Mouse (Mus musculus): Measurements from ENCODE around the gene D230025D16Rik. TPM values are rescaled to one million over a fixed set of nuclear protein-coding genes. Genes with fewer than 3 reads are reported as not detected.

D230025D16Rik gene
- polyA plus RNA-seq, 1 experiment from 2014 or later = 21.8 TPM

DNA sequence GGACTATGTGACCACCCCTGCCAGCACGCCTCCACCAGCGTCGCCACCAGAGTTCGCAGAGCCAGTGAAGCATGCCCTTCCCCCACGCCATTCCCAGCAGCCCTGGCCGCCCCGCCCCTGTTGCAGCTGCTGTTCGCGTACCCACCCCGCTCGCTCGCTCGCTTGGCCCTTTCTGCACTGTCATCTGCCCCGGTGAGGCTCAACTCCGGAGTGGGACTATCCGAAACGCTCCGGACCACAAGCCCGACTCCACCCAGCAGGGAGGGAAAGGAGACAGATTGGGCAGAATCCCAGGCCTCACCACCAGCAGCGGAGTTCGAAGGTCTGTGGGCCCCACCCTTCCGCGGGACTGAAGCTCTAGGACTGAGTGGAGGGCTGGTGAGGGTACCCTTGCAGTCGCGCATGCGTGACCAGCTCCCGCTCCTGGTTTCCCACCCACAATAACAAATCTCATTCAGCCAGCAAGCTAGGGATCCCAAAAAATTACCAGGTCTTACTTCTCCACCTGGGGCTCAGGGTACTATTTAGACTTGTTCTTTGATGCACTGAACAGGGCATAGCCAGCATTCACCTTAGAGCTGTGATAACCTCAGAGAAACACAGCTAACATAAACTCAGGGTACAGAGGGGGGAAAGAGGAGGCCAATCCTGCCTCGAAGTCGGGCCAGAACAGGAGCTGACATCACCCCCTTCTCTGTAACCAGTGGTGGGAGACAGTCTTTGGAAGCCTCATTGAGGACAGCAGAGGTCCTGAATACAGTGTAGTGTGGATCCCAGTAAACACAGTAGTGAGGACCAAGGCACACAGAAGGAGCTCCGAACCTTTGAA, 51.6 kb downstream of the D230025D16Rik start:
- Histone ChIP-seq H3K9ac (peak overlapping the region; percentile 38), H3K4me1 (replicated peaks) (peaks cover 22% of the 10 kb centered on the region), H3K36me3 (no peaks in the 10 kb centered on the region), H3K4me2 (replicated peaks) (peak overlapping the region; percentile 84), H3K9me3 (no peaks in the 10 kb centered on the region), H3K27ac (no peak overlapping the region), H3K27me3 (replicated peaks) (peaks cover 76% of the 10 kb centered on the region), H3K4me3 (replicated peaks) (peak overlapping the region; percentile 43)
- peak; percentile 67 for ATAC-seq
- whole genome bisulfite sequencing = 3% methylated on average over 30 of the region's 30 CpGs

DNA sequence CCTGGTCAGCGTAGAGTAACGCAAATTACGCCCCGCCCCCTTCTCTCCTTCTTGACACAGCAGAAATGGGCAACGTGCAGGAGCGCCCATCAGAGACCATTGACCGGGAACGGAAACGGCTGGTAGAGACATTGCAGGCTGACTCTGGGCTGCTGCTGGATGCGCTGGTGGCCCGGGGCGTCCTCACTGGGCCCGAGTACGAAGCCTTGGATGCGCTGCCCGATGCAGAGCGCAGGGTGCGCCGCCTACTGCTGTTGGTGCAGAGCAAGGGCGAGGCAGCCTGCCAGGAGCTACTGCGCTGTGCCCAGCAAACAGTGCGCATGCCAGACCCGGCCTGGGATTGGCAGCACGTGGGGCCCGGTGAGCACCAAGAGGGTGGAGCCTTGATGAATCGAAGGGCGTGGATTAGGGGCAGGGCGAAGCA, 54.0 kb downstream of the D230025D16Rik start:
- Histone ChIP-seq H3K4me1 (replicated peaks) (peaks cover 22% of the 10 kb centered on the region), H3K9ac (no peak overlapping the region), H3K36me3 (no peaks in the 10 kb centered on the region), H3K27me3 (replicated peaks) (peaks cover 59% of the 10 kb centered on the region), H3K27ac (no peak overlapping the region), H3K9me3 (no peaks in the 10 kb centered on the region), H3K4me3 (replicated peaks) (peak overlapping the region; percentile 15), H3K4me2 (replicated peaks) (peak overlapping the region; percentile 63)
- 3% methylated on average over 28 of the region's 28 CpGs for WGBS
- peak; percentile 63 for ATAC-seq

DNA sequence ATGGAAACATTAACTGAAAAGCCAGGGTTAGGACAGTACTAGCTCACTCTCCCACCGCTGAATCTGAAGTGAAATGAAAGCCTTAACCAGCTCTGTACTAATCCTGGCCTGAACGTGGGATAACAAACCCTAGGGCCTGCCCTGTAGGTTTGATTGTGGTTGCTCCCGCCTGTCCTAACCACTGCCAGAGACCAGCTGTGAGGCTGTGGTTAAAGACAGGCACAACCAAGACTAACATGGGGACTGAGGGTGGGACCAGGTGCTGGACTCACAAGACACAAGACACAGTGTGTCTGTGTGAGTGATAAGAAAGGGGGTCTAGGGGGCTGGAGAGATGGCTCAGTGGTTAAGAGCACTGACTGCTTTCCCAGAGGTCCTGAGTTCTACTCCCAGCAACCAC, 55.6 kb downstream of the D230025D16Rik start:
- H3K27me3 ChIP-seq (replicated peaks) = peaks cover 43% of the 10 kb centered on the region
- H3K4me3 ChIP-seq (replicated peaks) = no peak overlapping the region
- no peak overlapping the region for H3K9ac ChIP-seq
- H3K27ac ChIP-seq = no peak overlapping the region
- ATAC-seq = no peak
- WGBS = 72% methylated on average over 3 of the region's 3 CpGs
- H3K4me2 ChIP-seq (replicated peaks) = no peak overlapping the region
- H3K4me1 ChIP-seq (replicated peaks) = peaks cover 19% of the 10 kb centered on the region
- no peaks in the 10 kb centered on the region for H3K36me3 ChIP-seq
- H3K9me3 ChIP-seq = no peaks in the 10 kb centered on the region

DNA sequence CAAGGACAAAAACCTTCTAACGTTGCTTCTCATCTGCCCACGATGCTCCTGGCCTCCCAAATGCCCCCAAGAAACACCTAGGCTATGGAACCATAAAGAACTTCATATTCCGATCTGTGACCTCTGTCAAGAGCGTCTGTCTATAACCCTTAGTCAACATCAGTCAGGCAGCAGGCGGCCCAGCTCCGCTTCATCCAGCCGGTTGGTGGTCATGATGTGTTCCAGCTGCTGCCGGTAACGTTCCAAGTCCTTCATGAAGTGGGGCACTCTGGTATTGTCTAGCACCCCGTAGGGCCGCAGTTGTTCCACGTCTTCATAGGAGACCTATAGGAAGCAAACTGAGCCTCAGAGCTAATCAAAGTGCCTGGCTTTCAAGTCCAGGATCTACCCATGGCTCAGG, 56.9 kb downstream of the D230025D16Rik start:
- Histone ChIP-seq H3K4me3 (replicated peaks) (no peak overlapping the region), H3K9ac (no peak overlapping the region), H3K36me3 (no peaks in the 10 kb centered on the region), H3K27ac (no peak overlapping the region), H3K4me2 (replicated peaks) (no peak overlapping the region), H3K27me3 (replicated peaks) (peaks cover 32% of the 10 kb centered on the region), H3K4me1 (replicated peaks) (peaks cover 10% of the 10 kb centered on the region), H3K9me3 (no peaks in the 10 kb centered on the region)
- no peak for ATAC-seq
- WGBS = 91% methylated on average over 12 of the region's 12 CpGs

DNA sequence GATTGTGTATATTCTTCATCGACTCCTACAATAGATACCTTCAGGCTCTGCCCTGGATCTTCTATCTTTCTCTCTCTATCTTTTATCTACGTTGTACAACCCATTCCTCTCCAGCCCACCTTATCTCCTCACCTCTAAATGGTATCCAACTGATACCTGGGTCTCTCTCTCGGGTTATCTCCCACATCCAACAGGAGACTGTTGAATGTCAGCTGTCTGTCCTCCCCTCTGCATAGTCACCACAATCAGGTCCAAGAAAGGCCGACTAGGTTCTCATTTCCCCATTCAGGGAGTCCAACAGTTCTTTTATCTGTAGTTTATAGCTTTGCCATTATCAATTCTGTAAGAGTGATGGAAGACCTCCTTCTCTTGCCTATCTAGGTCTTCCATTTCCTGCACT, 57.3 kb downstream of the D230025D16Rik start:
- Histone ChIP-seq H3K27ac (no peak overlapping the region), H3K4me2 (replicated peaks) (no peak overlapping the region), H3K4me1 (replicated peaks) (peaks cover 10% of the 10 kb centered on the region), H3K4me3 (replicated peaks) (no peak overlapping the region), H3K27me3 (replicated peaks) (peaks cover 28% of the 10 kb centered on the region), H3K36me3 (no peaks in the 10 kb centered on the region), H3K9ac (no peak overlapping the region), H3K9me3 (no peaks in the 10 kb centered on the region)
- WGBS = 87% methylated on average over 4 of the region's 4 CpGs
- ATAC-seq = no peak

DNA sequence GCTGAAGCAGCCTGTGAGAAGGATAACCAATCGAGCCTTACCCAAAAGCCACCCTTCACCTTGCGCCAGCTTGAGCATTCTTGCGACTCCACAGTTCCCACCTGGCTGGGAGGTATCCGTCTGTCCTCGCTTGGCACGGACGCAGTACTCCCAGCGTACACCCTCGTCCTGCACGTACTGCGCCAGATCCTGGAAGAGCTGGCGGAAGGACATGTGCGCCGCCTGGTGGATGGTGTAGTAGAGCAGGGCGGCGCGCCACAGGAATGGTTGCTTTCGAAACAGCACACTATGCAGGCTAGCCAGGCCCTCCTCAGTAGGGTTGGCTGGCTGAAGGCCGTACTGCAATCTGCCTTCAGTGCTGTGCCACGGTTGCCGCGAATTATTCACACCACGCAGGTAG, 58.1 kb downstream of the D230025D16Rik start:
- 33% methylated on average over 23 of the region's 23 CpGs for WGBS
- peaks cover 10% of the 10 kb centered on the region for H3K4me1 ChIP-seq (replicated peaks)
- H3K36me3 ChIP-seq = no peaks in the 10 kb centered on the region
- H3K27ac ChIP-seq = no peak overlapping the region
- no peak overlapping the region for H3K9ac ChIP-seq
- H3K9me3 ChIP-seq = no peaks in the 10 kb centered on the region
- H3K4me3 ChIP-seq (replicated peaks) = no peak overlapping the region
- peak; percentile 80 for ATAC-seq
- no peak overlapping the region for H3K4me2 ChIP-seq (replicated peaks)
- peaks cover 20% of the 10 kb centered on the region for H3K27me3 ChIP-seq (replicated peaks)

DNA sequence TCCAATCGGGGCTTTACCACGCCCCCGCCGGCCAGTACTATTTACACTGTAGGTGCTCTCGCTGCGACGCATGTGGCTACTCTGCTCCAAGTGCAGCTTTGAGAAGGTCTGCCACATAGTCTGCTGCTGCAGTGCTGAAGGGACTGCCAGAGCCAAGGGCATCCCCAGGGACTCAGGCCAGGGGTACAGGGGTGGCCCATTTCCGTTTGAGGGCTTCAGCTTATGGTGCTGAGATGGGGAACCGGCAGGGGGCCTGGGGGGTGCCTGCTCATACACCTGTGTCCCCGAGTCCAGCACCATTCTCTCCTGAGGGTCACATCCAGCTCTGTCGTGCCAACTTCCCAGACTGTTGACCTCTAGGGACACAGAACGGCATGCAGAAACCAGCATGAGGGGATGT, 60.6 kb downstream of the D230025D16Rik start:
- H3K9me3 ChIP-seq = no peaks in the 10 kb centered on the region
- peaks cover 7% of the 10 kb centered on the region for H3K4me1 ChIP-seq (replicated peaks)
- H3K4me3 ChIP-seq (replicated peaks) = no peak overlapping the region
- 54% methylated on average over 12 of the region's 12 CpGs for whole genome bisulfite sequencing
- no peak overlapping the region for H3K4me2 ChIP-seq (replicated peaks)
- no peak overlapping the region for H3K9ac ChIP-seq
- H3K27me3 ChIP-seq (replicated peaks) = peaks cover 7% of the 10 kb centered on the region
- H3K36me3 ChIP-seq = no peaks in the 10 kb centered on the region
- ATAC-seq = no peak
- H3K27ac ChIP-seq = no peak overlapping the region

DNA sequence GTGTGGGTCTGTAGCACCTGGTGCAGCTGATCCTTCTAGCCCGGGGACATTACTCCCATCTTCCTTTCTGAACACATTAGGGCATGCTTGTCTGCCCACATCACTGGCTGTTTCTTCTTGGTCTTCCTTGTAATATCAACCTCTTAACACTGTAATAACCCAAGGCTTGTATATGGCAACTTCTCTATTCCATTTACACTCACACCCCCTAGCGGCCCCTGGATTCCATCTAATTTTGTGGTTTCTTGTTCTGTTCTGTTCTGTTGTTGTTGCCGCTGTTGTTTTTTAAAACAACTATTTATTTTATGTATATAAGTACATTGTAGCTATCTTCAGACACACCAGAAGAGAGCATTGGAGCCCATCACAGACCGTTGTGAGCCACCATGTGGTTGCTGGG, 62.0 kb downstream of the D230025D16Rik start:
- Histone ChIP-seq H3K27ac (no peak overlapping the region), H3K4me2 (replicated peaks) (no peak overlapping the region), H3K9me3 (no peaks in the 10 kb centered on the region), H3K4me3 (replicated peaks) (no peak overlapping the region), H3K9ac (no peak overlapping the region), H3K36me3 (no peaks in the 10 kb centered on the region), H3K4me1 (replicated peaks) (peaks cover 11% of the 10 kb centered on the region), H3K27me3 (replicated peaks) (peaks cover 11% of the 10 kb centered on the region)
- no peak for ATAC-seq
- 83% methylated on average over 4 of the region's 4 CpGs for WGBS

DNA sequence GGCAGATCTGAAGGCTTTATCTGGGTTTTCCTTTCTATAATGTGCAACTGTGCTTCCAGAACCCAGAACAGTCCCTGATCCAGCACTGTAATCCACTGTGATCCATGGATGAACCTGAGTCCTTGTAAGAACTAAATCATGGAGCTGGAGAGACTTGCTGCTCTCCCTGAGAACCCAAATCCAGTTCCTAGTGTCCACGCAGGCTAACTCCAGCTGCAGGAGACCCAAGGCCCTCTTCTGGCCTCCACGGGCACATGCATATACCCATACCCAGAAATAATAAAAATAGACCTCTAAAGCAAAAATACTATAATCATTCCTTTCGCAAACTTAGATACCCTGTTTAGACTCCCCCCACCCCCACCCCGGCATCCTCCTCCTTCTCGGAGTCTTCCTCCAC, 63.3 kb downstream of the D230025D16Rik start:
- 86% methylated on average over 5 of the region's 5 CpGs for WGBS
- H3K27me3 ChIP-seq (replicated peaks) = peaks cover 11% of the 10 kb centered on the region
- H3K4me1 ChIP-seq (replicated peaks) = peaks cover 11% of the 10 kb centered on the region
- no peak overlapping the region for H3K27ac ChIP-seq
- no peaks in the 10 kb centered on the region for H3K9me3 ChIP-seq
- peak overlapping the region; percentile 86; the same call in 1 of the 2 replicates for H3K4me2 ChIP-seq (replicated peaks)
- H3K36me3 ChIP-seq = no peaks in the 10 kb centered on the region
- ATAC-seq = no peak
- H3K9ac ChIP-seq = no peak overlapping the region
- no peak overlapping the region for H3K4me3 ChIP-seq (replicated peaks)

DNA sequence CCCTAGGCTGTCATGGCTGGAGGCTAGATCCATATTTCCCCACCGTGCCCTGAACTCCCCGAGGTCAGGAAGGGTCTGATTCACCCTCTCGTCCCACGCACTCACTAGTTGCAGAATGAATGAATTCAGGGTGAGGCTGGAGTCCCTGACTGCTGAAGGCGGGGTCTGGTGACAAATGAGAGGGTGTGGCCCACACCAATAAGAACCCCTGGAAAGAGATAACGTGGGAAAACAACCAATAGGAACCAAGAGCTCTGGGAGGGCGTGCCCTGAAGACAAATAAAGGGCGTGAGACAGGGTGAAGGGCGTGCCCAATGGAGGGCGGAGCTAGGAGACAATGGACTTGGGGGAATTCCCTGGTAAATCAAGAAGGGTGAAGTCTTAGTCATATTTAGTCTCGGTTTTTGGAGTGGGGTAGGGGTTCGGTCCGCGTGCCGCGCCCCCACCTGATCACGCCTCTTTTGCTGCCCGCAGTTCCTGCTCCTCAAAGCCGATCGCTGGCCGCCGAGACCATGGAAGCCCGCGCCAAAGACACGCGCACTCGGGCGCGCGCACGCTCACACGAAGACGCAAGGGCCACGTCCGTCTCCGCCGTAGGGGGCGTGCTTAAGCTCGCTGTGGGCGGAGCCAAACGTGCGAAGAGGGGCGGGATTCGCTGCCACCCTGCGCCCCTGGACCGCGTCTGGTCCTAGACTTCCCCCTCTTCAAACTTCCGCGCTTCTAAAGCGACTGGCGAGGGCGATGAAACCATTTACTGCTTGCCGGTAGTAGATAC, 64.2 kb downstream of the D230025D16Rik start:
- Histone ChIP-seq H3K4me1 (replicated peaks) (peaks cover 11% of the 10 kb centered on the region), H3K36me3 (no peaks in the 10 kb centered on the region), H3K4me3 (replicated peaks) (peak overlapping the region; percentile 48), H3K4me2 (replicated peaks) (peak overlapping the region; percentile 86), H3K27me3 (replicated peaks) (peaks cover 11% of the 10 kb centered on the region), H3K9ac (peak overlapping the region; percentile 38; the same call in 1 of the 2 replicates), H3K27ac (peak overlapping the region; percentile 56; the same call in 1 of the 2 replicates), H3K9me3 (no peaks in the 10 kb centered on the region)
- WGBS = under 1% methylated on average over 53 of the region's 53 CpGs
- peak; percentile 95 for ATAC-seq

DNA sequence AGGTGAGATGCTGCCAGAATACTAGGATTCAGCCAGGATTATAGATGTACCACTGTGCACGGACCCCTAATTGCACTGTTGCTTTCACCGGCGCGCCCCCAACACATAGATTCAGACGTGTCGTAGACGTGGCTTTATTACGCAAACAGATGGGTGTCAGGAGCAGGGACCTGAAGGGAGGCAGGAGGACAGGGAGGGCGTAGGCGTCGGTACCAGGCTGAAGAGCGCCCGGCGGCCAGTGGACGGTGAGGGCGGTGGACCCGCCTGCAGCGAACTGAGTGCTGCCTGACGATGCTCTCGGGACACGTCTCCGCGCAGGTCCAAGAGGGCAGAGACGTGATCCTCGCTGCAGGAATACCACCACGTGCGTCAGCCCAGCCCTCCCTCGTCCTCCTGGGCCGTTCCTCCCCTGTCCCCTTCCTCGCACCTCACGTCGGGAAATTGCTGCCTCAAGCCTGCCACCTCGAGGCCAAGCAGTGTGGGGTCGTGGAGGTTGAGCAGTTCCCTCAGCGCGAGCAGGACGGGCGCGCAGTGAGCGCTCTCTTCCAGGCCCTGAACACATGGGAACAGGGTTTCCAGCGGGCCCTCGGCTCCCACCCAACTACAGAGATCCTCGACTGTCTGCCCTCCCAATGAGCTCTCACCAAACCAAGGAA, 65.0 kb downstream of the D230025D16Rik start, which contains the start of gene 4931428F04Rik:
Gene 4931428F04Rik, minus strand, starts transcription at position 60 of the 656 bp plus-strand sequence.
- Histone ChIP-seq H3K36me3 (no peaks in the 10 kb centered on the region), H3K4me3 (replicated peaks) (peak within 1 kb of the TSS; percentile 48), H3K27me3 (replicated peaks) (peaks cover 11% of the 10 kb centered on the region), H3K9me3 (no peaks in the 10 kb centered on the region), H3K4me1 (replicated peaks) (peaks cover 11% of the 10 kb centered on the region), H3K9ac (peak within 1 kb of the TSS; percentile 38; the same call in 1 of the 2 replicates), H3K4me2 (replicated peaks) (peak within 1 kb of the TSS; percentile 86), H3K27ac (peak within 1 kb of the TSS; percentile 56; the same call in 1 of the 2 replicates)
- 1% methylated on average over 43 of the region's 43 CpGs for WGBS
- peak; percentile 30 for ATAC-seq

Data from intestine, embryonic 15.5 days (tissue).